Mouse (Mus musculus) activated CD4-positive, CD25-positive, alpha-beta regulatory T cell, adult 9 weeks (primary cell): Measurements from ENCODE around the gene Gm13288. TPM values are rescaled to one million over a fixed set of nuclear protein-coding genes. Genes with fewer than 3 reads are reported as not detected.

Experiments
- polyA plus RNA-seq: library from polyadenylated mRNA; unstranded; fragments of 100-300 nt; shearing (Covaris generic); gene quantifications from one replicate; pipeline ENCODE4 v1.2.1, GENCODE M21; 2017

Gm13288 gene
- polyA plus RNA-seq, 1 experiment from 2014 or later: not detected

Other genes with a start within 250 kb of the Gm13288 start
- gene Ifna15, start 247.3 kb upstream of the Gm13288 start, polyA plus RNA-seq: not detected
- not detected for gene Ifna14, start 233.7 kb upstream of the Gm13288 start, polyA plus RNA-seq
- gene Ifna9, start 213.1 kb upstream of the Gm13288 start, polyA plus RNA-seq: not detected
- gene Ifna12, start 202.2 kb upstream of the Gm13288 start, polyA plus RNA-seq: not detected
- gene C87499, start 171.1 kb upstream of the Gm13288 start, polyA plus RNA-seq: not detected
- not detected for gene Ifna13, start 161.1 kb upstream of the Gm13288 start, polyA plus RNA-seq
- gene Ifna16, start 128.6 kb upstream of the Gm13288 start, polyA plus RNA-seq: not detected
- gene Ifna2, start 121.6 kb upstream of the Gm13288 start, polyA plus RNA-seq: not detected
- not detected for gene Ifnab, start 114.2 kb upstream of the Gm13288 start, polyA plus RNA-seq
- not detected for gene Gm26566, start 83.7 kb upstream of the Gm13288 start, polyA plus RNA-seq
- gene Klhl9, start 83.1 kb upstream of the Gm13288 start, polyA plus RNA-seq: 20.7 TPM
- not detected for gene Gm13271, start 50.7 kb upstream of the Gm13288 start, polyA plus RNA-seq
- not detected for gene Gm13283, start 45.4 kb upstream of the Gm13288 start, polyA plus RNA-seq
- gene Gm13290, start 31.7 kb upstream of the Gm13288 start, polyA plus RNA-seq: not detected
- not detected for gene Gm13289, start 28.6 kb upstream of the Gm13288 start, polyA plus RNA-seq
- gene Gm13272, start 25.7 kb upstream of the Gm13288 start, polyA plus RNA-seq: not detected
- 0.43 TPM for gene Ifnz, start 23.4 kb upstream of the Gm13288 start, polyA plus RNA-seq
- gene Gm13276, start 19.8 kb upstream of the Gm13288 start, polyA plus RNA-seq: not detected
- gene Gm13277, start 16.9 kb upstream of the Gm13288 start, polyA plus RNA-seq: not detected
- not detected for gene Gm13278, start 14.0 kb upstream of the Gm13288 start, polyA plus RNA-seq
- gene Gm13275, start 11.0 kb upstream of the Gm13288 start, polyA plus RNA-seq: not detected
- not detected for gene Gm13279, start 8.1 kb upstream of the Gm13288 start, polyA plus RNA-seq
- gene Gm13285, start 5.9 kb upstream of the Gm13288 start, polyA plus RNA-seq: 0.83 TPM
- gene Gm13287, start 2.3 kb upstream of the Gm13288 start, polyA plus RNA-seq: not detected
- gene Ifna7, start 10.7 kb downstream of the Gm13288 start, polyA plus RNA-seq: not detected
- gene Ifna11, start 14.4 kb downstream of the Gm13288 start, polyA plus RNA-seq: not detected
- gene Ifna6, start 21.9 kb downstream of the Gm13288 start, polyA plus RNA-seq: not detected
- not detected for gene Ifna5, start 30.0 kb downstream of the Gm13288 start, polyA plus RNA-seq
- not detected for gene Ifna4, start 36.3 kb downstream of the Gm13288 start, polyA plus RNA-seq
- not detected for gene Ifna1, start 44.6 kb downstream of the Gm13288 start, polyA plus RNA-seq
- gene Ifne, start 74.7 kb downstream of the Gm13288 start, polyA plus RNA-seq: not detected